Mouse (Mus musculus) C2C12 (cell line): ENCODE measurements at regions not wholly inside any gene's neighbourhood (a gene's known extent, or its start where the extent isn't known, plus 50 kb on each side); places are given as distances from the start of the nearest gene placed in this dataset.

ENCODE experiments used
- CTCF ChIP-seq: IDR thresholded peaks from one replicate; pipeline ENCODE4 v1.5.1; 2011; ENCODE audit not compliant: control insufficient read depth, insufficient read depth, insufficient read length
- USF1 ChIP-seq: IDR thresholded peaks from one replicate; pipeline ENCODE4 v1.6.1; 2011; ENCODE audit warnings: low read depth, mild to moderate bottlenecking, control low read depth, moderate library complexity

DNA sequence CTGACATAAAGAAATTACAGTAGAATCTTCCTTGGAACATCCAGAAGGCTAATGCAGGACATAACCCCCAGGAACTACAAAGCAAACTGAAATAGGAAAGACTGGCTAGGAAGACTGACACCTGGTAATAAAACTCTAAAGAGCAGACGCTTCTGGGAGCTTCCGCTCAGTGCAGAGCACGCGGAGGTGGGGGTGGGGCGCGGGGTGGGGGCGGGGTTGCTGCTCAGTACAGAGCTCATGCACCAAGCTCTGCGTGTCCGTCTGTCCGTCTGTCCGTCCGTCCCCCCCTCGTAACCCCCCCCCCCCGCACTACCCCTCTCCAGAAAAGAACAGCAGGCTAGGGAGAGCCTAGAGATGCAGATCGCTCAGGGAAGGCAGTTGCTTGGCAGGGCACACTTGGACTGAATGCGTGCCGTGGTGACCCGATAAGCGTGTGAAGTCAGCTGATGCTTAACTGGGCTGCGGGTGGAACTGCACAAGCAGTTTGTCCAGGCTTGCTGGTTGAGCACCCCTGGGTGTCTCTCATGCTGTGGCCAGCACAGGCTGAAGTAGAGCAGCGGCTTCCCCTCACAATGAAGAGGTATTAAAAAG lies 137.9 kb upstream of the Rapgef5 start:
- no peak for TF ChIP-seq CTCF
- TF ChIP-seq USF1 = no peak
